Mouse (Mus musculus): ENCODE results near the gene A630089N07Rik. TPM values are rescaled to one million over a fixed set of nuclear protein-coding genes. Genes with fewer than 3 reads are reported as not detected.
A peak's percentile ranks its signal among the peaks of the same experiment; 100 is the strongest.
"Not testable (repeated sequence)": the region's sequence is repeated elsewhere in the genome, so short reads cannot be mapped to it uniquely, and the experiment has no call there.

The A630089N07Rik gene
- total RNA-seq (2021) = 1 to 10 TPM; 2.8 TPM
- long read RNA-seq, experiment 1, partial matches to known transcripts = 1 of 1 reads
- long read RNA-seq, experiment 1, other reads (novel, unspliced or antisense) = 0 of 1 reads
- long read RNA-seq, experiment 2, partial matches to known transcripts = 0 of 2 reads
- long read RNA-seq, experiment 2, other reads (novel, unspliced or antisense) = 2 of 2 reads

DNA sequence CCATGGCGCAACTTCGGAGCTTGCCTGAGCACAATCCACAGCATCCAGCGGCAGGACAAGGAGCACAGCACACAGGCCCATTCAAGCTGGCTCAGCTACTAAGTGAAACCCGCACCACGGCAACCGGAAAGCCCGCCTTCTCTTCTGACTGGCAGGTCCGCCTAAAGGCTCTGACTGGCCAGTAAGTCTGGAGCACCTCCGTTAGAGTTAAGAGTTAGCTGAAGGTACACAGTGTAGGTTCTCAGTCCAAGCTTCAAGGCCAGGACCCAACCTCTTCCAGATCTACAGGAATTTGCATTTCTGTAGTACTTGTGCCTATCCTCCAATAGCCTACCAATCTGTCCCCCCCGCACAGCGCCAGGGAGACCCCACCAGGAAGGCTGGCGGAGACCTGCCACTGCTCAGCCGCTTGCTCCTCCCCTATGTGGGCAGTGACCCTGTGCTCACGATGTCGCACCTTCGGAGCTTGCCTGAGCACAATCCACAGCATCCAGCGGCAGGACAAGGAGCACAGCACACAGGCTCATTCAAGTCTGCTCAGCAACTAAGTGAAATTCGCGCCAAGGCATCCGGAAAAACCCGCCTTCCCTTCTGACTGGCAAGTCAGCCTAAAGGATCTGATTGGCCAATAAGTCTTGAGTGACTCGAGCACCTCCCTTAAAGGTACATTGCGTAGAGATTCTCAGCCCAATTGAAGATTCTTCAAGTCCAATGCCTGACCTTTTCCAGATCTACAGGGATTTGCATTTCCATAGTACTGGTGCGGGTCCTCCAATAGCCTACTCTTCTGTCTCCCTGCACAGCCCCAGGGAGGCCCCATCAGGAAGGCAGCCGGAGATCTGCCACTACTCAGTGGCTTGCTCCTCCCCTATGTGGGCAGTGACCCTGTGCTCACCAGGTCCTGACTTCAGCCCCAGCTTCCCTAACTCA is at the start of gene A630089N07Rik:
TSS of gene A630089N07Rik (minus strand) at position 562 of the 930 bp plus-strand sequence.
- intact Hi-C loops (cut with DNase I) = not testable (repeated sequence)

DNA sequence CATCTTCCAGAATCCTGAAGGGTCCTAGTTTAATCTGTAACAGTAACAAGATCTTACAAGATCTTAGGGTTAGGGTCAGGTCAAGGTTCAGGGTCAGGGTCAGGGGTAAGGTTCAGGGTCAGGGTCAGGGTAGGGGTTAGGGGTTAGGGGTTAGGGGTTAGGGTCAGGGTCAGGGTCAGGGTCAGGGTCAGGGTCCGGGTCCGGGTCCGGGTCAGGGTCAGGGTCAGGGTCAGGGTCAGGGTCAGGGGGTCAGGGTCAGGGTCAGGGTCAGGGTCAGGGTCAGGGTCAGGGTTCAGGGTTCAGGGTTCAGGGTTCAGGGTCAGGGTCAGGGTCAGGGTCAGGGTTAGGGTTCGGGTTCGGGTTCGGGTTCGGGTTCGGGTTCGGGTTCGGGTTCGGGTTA is 24.9 kb upstream of the A630089N07Rik start:
- Histone ChIP-seq H3K4me3 (no peak overlapping the region), H3K27ac (no peak overlapping the region)
- intact Hi-C loops (cut with DNase I) = no loop called here
- TF ChIP-seq CTCF (IDR thresholded peaks at IDR 0.05) = no peak
- no peak for DNase-seq

More for the DNA sequence above, at the start of gene A630089N07Rik:
- DNase-seq = peak; percentile 87
- Histone ChIP-seq H3K27ac (peak within 1 kb of the TSS; percentile 84), H3K4me3 (peak within 1 kb of the TSS; percentile 94)

GRCm38 (mm10) chr16:98081550-98081888 is 731 bp downstream of the A630089N07Rik start:
- peak overlapping the region; percentile 84 for H3K27ac ChIP-seq
- peak overlapping the region; percentile 94 for H3K4me3 ChIP-seq
- DNase-seq; intact Hi-C loops (cut with DNase I): not testable (repeated sequence)

DNA sequence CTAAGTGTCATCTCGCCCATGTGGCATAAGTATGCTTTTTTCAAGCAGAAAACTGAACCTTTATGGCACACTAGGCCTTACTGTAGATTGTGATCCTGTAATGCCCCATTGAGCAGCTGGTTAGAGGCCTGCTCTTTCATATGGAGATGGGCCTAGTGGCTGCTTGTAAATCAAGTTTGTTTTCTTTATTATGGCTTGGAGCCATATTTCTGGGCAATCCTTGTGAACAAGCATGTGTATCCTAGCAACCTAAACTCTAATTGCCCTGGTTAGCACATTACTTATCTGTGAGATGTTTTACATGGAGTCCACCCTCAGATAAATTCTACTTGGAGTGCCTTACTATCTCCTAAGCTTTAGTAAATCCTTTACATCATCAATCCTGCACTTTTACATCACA is 1.1 kb downstream of the A630089N07Rik start:
- DNase-seq; intact Hi-C loops (cut with DNase I): not testable (repeated sequence)
- peak overlapping the region; percentile 94 for H3K4me3 ChIP-seq
- H3K27ac ChIP-seq = peak overlapping the region; percentile 84

GRCm38 (mm10) chr16:98079382-98079781 is 2.9 kb downstream of the A630089N07Rik start:
- DNase-seq; H3K4me3 ChIP-seq; intact Hi-C loops (cut with DNase I): not testable (repeated sequence)
- H3K27ac ChIP-seq = peak overlapping the region; percentile 1; the same call in 1 of the 2 replicates

GRCm38 (mm10) chr16:98041676-98042075 is 40.6 kb downstream of the A630089N07Rik start:
- Histone ChIP-seq H3K27ac (no peak overlapping the region), H3K4me3 (no peak overlapping the region)
- peak; percentile 68 for TF ChIP-seq CTCF (IDR thresholded peaks at IDR 0.05)
- DNase-seq = no peak
- intact Hi-C loops (cut with DNase I) = no loop called here

- intact Hi-C loops (cut with DNase I); H3K4me3 ChIP-seq; DNase-seq; H3K27ac ChIP-seq: not testable (repeated sequence)
Measured at GRCm38 (mm10) chr16:98034971-98035370, 47.3 kb downstream of the A630089N07Rik start.

DNA sequence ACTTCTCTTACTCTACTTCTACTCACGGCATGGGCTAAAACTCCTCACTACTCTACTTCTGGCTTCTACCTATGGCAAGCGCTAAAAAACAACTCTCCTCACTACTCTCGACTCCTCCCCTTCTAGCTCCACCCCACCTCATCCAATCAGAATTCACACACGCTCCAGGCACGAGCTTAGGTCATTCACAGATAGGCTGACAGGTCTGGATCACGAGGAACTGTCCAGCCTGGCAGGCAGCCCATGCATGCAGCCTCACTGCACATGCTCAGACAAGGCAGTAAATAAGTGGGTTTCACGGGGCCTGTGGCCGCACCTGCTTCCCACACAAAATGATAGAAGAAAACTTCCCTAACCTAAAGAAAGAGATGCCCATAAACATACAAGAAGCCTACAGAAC is 56.1 kb downstream of the A630089N07Rik start:
- H3K27ac ChIP-seq; intact Hi-C loops (cut with DNase I); H3K4me3 ChIP-seq: not testable (repeated sequence)

DNA sequence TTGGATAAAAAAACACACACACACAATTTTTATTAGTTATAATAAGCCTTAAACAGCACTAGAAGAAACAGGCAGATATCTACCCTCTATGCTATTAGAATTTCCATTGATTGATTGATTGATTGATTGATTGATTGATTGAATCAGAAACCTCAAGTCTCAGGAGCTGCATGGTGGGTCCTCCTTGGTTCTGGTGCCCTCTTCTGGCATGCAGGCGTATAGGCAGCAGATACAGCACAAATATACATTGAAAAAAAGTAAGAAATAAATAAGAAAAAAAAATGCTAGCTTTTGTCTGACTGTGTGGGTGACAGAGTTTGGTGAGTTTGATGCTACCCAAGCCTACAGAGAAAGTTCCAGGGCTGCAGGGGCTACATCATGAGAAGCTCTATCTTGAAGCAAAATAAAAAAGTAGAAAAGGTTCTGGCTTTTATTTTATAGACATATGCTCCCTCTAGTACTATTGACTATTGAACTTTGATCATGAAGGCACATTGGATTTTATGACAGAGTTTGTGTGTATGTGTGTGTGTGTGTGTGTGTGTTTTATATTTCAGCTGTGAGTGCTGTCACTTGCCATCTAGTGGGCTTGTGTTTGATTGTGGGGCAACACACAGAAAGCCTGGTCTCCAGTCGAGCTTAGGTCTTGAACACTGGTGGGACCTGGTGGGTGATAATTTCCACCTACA is 59.4 kb downstream of the A630089N07Rik start:
- TF ChIP-seq CTCF (IDR thresholded peaks at IDR 0.05) = peak; percentile 45
- H3K4me3 ChIP-seq = no peak overlapping the region
- intact Hi-C loops (cut with DNase I) = no loop called here
- H3K27ac ChIP-seq = no peak overlapping the region
- DNase-seq = no peak

More for the DNA sequence above, 56.1 kb downstream of the A630089N07Rik start:
- not testable (repeated sequence) for DNase-seq

GRCm38 (mm10) chr16:98022081-98022480 is 60.2 kb downstream of the A630089N07Rik start:
- Histone ChIP-seq H3K27ac (no peak overlapping the region), H3K4me3 (no peak overlapping the region)
- DNase-seq = no peak
- intact Hi-C loops (cut with DNase I) = no loop called here
- TF ChIP-seq CTCF (IDR thresholded peaks at IDR 0.05) = no peak

GRCm38 (mm10) chr16:97997383-97997731 is 84.9 kb downstream of the A630089N07Rik start:
- Histone ChIP-seq H3K27ac (peak overlapping the region; percentile 93), H3K4me3 (peak overlapping the region; percentile 82)
- intact Hi-C loops (cut with DNase I) = loop anchor here (2.0 to 10.0 kb wide), 2 partner anchors 35 to 193 kb away; partner anchors contain the start of genes C2cd2 and Zbtb21
- DNase-seq = not testable (repeated sequence)

DNA sequence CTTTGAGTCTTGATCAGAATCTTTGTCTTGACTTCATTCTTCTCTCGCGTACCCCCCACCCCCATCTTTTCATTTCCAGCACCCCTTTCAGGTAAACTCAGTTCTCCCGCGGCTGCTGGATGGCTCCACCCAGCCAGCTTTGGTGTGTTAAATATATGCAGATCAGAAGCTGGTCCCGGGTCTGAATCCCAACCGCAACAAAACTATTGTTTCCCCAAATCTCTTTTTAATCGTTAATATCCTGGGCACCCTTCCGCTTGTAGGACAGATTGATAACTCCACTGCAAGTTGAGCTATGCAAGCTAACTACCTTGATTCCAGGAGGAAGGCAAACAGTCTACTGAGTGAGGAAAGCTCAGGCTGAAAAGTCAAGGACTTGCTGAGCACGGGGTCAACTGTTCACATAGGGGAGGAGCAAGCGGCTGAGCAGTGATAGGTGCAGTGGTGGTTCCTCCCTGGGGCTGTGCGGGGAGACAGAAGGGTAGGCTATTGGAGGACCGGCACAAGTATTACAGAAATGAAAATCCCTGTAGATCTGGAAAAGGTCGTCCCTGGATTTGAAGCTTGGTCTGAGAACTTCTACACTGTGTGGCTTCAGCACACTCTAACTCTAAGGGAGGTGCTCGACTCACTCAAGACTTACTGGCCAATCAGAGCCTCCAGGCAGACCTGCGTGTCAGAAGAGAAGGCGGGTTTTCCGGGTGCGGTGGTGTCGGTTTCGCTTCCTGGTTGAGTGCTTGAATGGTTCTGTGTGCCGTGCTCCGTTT is 85.5 kb downstream of the A630089N07Rik start, which contains the start of gene B230307C23Rik:
TSS of gene B230307C23Rik (plus strand) at position 700 of the 767 bp plus-strand sequence.
- peak; percentile 87 for DNase-seq
- no peak for TF ChIP-seq CTCF (IDR thresholded peaks at IDR 0.05)
- intact Hi-C loops (cut with DNase I) = loop anchor here (2.0 to 10.0 kb wide), 2 partner anchors 34 to 192 kb away; partner anchors contain the start of genes C2cd2 and Zbtb21
- Histone ChIP-seq H3K4me3 (peak within 1 kb of the TSS; percentile 82), H3K27ac (peak within 1 kb of the TSS; percentile 93)
